35 mouse cellular contexts compared by ENCODE assay signal in the genomic region with DNA sequence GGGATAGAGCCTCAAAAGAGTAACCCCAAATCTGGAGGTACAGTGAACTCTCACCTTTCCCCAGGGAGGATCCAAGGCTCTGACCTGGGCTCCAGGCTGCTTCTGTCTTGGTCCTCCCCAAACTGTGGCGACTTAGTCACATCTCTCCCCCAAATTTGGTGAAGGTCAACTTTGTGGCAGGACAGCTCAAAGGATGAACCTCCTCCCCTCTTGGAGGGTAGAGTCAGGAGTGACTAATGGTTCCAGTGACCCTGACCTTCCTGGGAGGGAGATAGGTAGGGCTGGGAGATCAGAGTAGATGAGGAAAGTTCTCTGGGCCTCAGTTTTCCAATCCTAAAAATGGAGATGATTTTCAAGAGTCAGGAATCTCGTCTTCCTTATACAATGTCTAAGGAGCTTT. TPM values are rescaled to one million over a fixed set of nuclear protein-coding genes. Genes with fewer than 3 reads are reported as not detected.
"Had no signal": no experiment of that assay in that cellular context is flagged by ENCODE, and none has a peak within 500 bp of the region (broad histone marks: within the 10 kb centered on the region; RNA-seq: fewer than 3 reads in every experiment).

No protein-coding gene starts in this region.

- H3K4me2 ChIP-seq: heart, embryonic 12.5 days; hindbrain, embryonic 12.5 days; hindbrain, embryonic 14.5 days; intestine, embryonic 15.5 days; limb, embryonic 12.5 days; liver, embryonic 11.5 days; liver, embryonic 13.5 days; liver, embryonic 15.5 days had no signal

- H3K27me3 ChIP-seq: heart, embryonic 12.5 days; hindbrain, embryonic 12.5 days; intestine, embryonic 15.5 days; limb, embryonic 12.5 days; liver, embryonic 13.5 days; liver, embryonic 15.5 days had no signal

- H3K9ac ChIP-seq: heart, embryonic 12.5 days; hindbrain, embryonic 12.5 days; hindbrain, embryonic 14.5 days; intestine, embryonic 15.5 days; limb, embryonic 12.5 days; liver, embryonic 13.5 days; liver, embryonic 15.5 days; liver, postnatal 0 days had no signal

- ATAC-seq: hindbrain, embryonic 16.5 days; inflammation-experienced regulatory T-cells, adult 6 months; intestine, embryonic 15.5 days; intestine, postnatal 0 days; liver, postnatal 0 days had no signal

- DNase-seq: gastrocnemius, postnatal 10 days; gastrocnemius, postnatal 25 days; heart, adult 18-20 months; heart, postnatal 10 days; heart, postnatal 4 days; kidney, adult 18-20 months; kidney, adult 8-10 months; kidney, postnatal 10 days; kidney, postnatal 25 days; kidney, postnatal 4 days; liver; liver, embryonic 13.5 days; liver, postnatal 0 days had no signal

- H3K27ac ChIP-seq: heart, embryonic 10.5 days; hindbrain, embryonic 10.5 days; hindbrain, embryonic 12.5 days; hindbrain, embryonic 14.5 days; intestine, embryonic 15.5 days; layer of hippocampus, adult 2 months; left cerebral cortex, adult 2 months; limb, embryonic 10.5 days; limb, embryonic 12.5 days; liver, embryonic 13.5 days; liver, embryonic 15.5 days had no signal

- H3K9me3 ChIP-seq: heart, embryonic 10.5 days; heart, embryonic 12.5 days; hindbrain, embryonic 10.5 days; hindbrain, embryonic 12.5 days; intestine, embryonic 15.5 days; limb, embryonic 10.5 days; limb, embryonic 12.5 days; liver, embryonic 13.5 days; liver, embryonic 15.5 days had no signal

- H3K4me3 ChIP-seq: heart, embryonic 10.5 days; heart, embryonic 12.5 days; hindbrain, embryonic 10.5 days; hindbrain, embryonic 12.5 days; intestine, embryonic 15.5 days; layer of hippocampus, adult 2 months; left cerebral cortex, adult 2 months; limb, embryonic 10.5 days; limb, embryonic 12.5 days; liver, embryonic 13.5 days; liver, embryonic 15.5 days had no signal

- H3K4me1 ChIP-seq: hindbrain, embryonic 12.5 days; limb, embryonic 12.5 days had no signal

RNA-seq across cellular contexts. Expression of gene Pglyrp2, which starts 45.2 kb away (rescaled TPM):
- total RNA-seq: gastrocnemius, postnatal 10 days; gastrocnemius, postnatal 25 days; heart, adult 8-10 months; heart, postnatal 4 days; layer of hippocampus, adult 2 months; layer of hippocampus, postnatal 10 days; layer of hippocampus, postnatal 25 days; left cerebral cortex, adult 2 months; left cerebral cortex, postnatal 14 days; left cerebral cortex, postnatal 36 days had no signal
- polyA plus RNA-seq: heart, embryonic 12.5 days; heart, embryonic 14.5 days; hindbrain, embryonic 10.5 days; hindbrain, embryonic 14.5 days; hindbrain, embryonic 16.5 days; kidney, embryonic 14.5 days; limb, embryonic 10.5 days; limb, embryonic 12.5 days had no signal
